Mouse (Mus musculus): ENCODE data around the gene Pgd.
A peak's percentile ranks its signal among the peaks of the same experiment; 100 is the strongest.
"Not testable (repeated sequence)": the region's sequence is repeated elsewhere in the genome, so short reads cannot be mapped to it uniquely, and the experiment has no call there.

The Pgd gene

GRCm38 (mm10) chr4:149166215-149166946, at the start of gene Pgd:
Gene Pgd (minus strand): TSS chr4:149166771.
- DNase-seq (ENCODE audit: low spot score in 2 of 2): peak; percentile 97

GRCm38 (mm10) chr4:149215982-149216381, 49.4 kb upstream of the Pgd start:
- DNase-seq (ENCODE audit: low spot score in 2 of 2): no peak

DNA sequence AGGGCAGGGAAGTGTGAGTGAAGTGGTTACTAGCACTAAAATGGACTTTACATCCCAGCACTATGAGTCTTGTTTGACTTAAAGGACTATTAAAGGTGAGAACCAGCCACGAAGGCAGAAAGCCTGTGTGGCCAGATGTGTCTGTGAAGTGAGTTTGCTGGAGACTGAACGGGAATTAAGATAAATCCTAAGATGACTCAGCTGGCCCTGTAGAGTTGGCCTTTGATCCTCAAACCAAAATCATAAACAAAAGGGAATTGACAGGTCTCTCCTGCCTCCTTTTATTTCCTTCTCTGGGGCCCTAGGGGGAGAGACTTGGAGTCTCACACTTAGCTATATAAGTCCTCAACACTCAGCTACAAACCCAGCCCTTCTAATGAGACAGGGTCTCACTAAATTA, 48.8 kb upstream of the Pgd start:
- no peak for DNase-seq (ENCODE audit: low spot score in 2 of 2)

DNA sequence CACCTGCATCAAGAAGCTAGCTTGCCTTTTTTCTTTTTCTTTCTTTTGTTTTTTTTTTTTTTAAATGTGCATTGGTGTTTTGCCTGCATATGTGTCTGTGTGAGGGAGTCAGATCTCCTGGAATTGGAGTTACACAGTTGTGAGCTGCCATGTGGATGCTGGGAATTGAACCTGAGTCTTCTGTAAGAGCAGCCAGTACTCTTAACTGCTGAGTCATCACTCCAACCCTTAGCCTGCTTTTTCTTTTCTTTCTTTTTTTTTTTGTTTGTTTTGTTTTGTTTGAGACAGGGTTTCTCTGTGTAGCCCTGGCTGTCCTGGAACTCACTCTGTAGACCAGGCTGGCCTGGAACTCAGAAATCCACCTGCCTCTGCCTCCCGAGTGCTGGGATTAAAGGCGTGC, 47.9 kb upstream of the Pgd start:
- not testable (repeated sequence) for DNase-seq (ENCODE audit: low spot score in 2 of 2)

- DNase-seq (ENCODE audit: low spot score in 2 of 2): no peak
Observed at GRCm38 (mm10) chr4:149213466-149213865, 46.9 kb upstream of the Pgd start.

DNA sequence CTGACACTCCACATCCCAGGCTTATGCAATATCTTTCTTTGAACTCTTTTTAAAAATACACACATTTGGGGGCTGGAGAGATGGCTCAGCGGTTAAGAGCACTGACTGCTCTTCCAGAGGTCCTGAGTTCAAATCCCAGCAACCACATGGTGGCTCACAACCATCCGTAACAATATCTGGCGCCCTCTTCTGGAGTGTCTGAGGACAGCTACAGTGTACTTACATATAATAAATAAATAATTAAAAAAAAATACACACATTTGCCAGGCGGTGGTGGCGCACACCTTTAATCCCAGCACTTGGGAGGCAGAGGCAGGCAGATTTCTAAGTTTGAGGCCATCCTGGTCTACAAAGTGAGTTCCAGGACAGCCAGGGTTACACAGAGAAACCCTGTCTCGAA, 44.9 kb upstream of the Pgd start:
- not testable (repeated sequence) for DNase-seq (ENCODE audit: low spot score in 2 of 2)

- DNase-seq (ENCODE audit: low spot score in 2 of 2): no peak
Observed at GRCm38 (mm10) chr4:149202467-149202866, 35.9 kb upstream of the Pgd start.

GRCm38 (mm10) chr4:149201110-149201509, 34.5 kb upstream of the Pgd start:
- no peak for DNase-seq (ENCODE audit: low spot score in 2 of 2)

GRCm38 (mm10) chr4:149197180-149197579, 30.6 kb upstream of the Pgd start:
- no peak for DNase-seq (ENCODE audit: low spot score in 2 of 2)

GRCm38 (mm10) chr4:149191103-149191502, 24.5 kb upstream of the Pgd start:
- DNase-seq (ENCODE audit: low spot score in 2 of 2): no peak

DNA sequence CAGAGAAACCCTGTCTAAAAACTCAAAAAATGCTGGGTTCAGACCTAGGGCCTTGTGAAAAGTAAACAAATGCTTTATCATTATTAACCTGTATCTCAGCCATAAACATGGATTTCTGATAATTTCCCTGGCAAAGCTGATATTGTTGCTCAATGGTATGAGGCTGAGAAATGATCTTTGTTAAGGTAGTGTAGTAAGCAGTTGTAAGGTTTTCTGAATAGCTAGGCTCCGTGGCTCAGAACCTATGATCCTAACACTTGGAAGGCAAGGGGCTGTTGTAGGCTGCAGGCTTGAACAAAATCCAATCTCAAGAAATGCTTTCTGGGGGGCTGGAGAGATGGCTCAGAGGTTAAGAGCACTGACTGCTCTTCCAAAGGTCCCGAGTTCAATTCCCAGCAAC, 22.0 kb upstream of the Pgd start:
- DNase-seq (ENCODE audit: low spot score in 2 of 2): no peak

GRCm38 (mm10) chr4:149182755-149183154, 16.2 kb upstream of the Pgd start:
- DNase-seq (ENCODE audit: low spot score in 2 of 2): no peak

- no peak for DNase-seq (ENCODE audit: low spot score in 2 of 2)
Observed at GRCm38 (mm10) chr4:149182192-149182591, 15.6 kb upstream of the Pgd start.

DNA sequence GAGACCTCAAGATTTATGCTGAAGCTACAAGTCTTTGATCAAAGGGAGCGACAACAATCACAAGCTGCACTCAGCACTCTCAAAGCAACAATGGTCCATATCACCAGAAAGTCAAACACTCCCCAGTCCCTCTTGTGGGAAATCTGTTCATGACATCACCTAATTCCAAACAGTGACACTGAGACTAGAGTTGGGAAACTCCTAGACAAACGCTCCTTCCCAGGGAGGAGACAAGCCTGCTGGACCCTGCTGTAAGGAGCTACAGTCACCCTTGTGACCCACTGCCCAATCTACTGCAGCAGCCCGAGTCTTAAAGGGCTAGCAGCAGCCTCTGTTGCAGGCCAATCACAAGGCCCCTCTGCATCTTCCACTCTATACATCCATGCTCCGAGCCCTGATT, 13.0 kb upstream of the Pgd start:
- DNase-seq (ENCODE audit: low spot score in 2 of 2): no peak

- no peak for DNase-seq (ENCODE audit: low spot score in 2 of 2)
Observed at GRCm38 (mm10) chr4:149179160-149179559, 12.6 kb upstream of the Pgd start.

- no peak for DNase-seq (ENCODE audit: low spot score in 2 of 2)
Observed at GRCm38 (mm10) chr4:149178328-149178727, 11.8 kb upstream of the Pgd start.

- no peak for DNase-seq (ENCODE audit: low spot score in 2 of 2)
Observed at GRCm38 (mm10) chr4:149177046-149177445, 10.5 kb upstream of the Pgd start.

DNA sequence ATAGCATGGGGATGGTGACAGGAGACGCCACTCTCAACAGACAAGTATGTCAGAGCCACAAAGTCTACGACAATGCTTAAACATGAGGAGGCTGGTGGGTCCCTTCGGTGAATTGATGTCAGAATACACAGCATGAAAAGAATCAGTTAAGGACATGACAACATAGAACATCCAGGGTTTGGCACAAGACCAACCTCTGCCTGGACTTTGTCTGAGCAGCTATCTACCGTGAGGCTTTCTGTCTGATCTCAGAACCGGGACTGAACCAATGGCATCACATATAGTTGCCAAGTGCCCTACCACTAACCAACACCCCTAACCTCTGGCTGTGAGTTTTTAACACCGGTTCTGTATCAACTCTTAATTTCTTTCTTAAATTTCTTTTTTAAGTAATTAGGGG, 10.1 kb upstream of the Pgd start:
- DNase-seq (ENCODE audit: low spot score in 2 of 2): no peak

DNA sequence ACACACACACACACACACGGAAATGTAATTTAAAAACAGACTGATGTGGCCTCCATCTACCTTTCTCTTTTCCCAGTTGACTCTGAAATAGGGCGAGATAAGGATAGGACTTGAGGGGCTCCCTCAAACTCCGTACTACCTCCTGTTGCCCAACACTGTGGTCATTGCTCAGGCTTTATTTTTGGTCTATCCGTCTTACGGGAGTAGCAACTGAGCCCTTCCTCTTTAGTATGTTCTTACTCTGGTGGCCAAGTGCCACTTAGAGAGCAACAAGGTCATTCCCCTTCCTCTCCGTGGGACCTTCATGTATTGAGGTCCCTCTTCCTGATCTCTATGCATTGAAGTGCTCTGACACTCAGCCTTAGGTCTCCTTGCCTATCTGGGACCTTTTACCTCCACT, 7.1 kb upstream of the Pgd start:
- DNase-seq (ENCODE audit: low spot score in 2 of 2): no peak

GRCm38 (mm10) chr4:149172666-149173065, 6.1 kb upstream of the Pgd start:
- DNase-seq (ENCODE audit: low spot score in 2 of 2): no peak

DNA sequence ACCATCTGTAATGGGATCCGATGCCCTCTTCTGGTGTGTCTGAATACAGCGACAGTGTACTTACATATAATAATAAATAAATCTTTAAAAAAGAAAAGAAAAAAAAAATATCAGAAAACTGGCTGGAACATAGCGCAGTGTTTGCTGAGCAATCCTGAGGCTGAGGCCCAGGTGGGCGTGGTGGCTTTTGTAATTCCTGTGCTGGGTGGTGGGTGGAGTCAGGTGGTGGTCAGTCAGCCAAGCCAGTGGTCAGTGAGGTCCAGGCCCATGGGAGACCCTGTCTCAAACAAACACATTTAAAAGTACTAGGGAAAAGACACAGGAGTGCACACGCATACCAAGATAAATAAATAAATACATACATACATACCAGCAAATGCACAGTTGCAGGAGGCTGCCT, 5.5 kb upstream of the Pgd start:
- DNase-seq (ENCODE audit: low spot score in 2 of 2): no peak

DNA sequence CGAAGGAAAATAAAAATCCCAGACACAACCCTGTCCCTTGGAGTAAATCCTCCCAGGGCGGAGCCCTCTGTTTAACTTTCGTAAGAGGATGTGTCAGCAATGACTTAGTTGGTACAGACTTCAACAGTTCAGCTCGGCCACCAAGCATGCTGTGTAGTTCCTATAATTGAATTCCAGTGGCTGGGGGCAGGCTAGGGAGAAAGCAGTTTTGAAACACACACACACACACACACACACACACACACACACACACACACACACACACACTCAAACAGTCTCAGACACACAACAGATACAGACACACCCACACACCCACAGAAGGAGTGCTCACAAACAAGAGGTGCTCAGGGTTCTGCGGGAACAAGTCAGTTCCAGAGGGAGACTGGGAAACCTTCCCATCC, 5.0 kb upstream of the Pgd start:
- DNase-seq (ENCODE audit: low spot score in 2 of 2): peak in 1 of 2 experiments; percentile 28

- peak in 1 of 2 experiments; percentile 29 for DNase-seq (ENCODE audit: low spot score in 2 of 2)
Observed at GRCm38 (mm10) chr4:149170394-149170931, 3.9 kb upstream of the Pgd start.

DNA sequence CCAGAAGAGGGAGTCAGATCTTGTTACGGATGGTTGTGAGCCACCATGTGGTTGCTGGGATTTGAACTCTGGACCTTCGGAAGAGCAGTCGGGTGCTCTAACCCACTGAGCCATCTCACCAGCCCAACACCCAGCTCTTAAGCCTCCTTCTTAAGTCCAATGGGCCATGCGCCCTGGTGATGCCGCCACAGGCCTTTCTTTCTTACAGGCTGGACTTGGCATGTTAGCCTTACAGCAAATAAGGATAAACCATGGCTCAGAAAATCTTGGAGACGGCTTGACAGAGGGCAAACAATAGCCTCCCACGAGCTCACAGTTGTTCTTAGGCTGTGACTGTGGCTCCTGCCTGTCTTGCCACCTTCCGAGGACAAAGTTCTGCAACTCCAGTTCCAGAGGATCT, 3.4 kb upstream of the Pgd start:
- DNase-seq (ENCODE audit: low spot score in 2 of 2): not testable (repeated sequence)
